Mouse (Mus musculus): ENCODE measurements around the gene Lenep.
"Not testable (repeated sequence)": the region's sequence is repeated elsewhere in the genome, so short reads cannot be mapped to it uniquely, and the experiment has no call there.

The Lenep gene

DNA sequence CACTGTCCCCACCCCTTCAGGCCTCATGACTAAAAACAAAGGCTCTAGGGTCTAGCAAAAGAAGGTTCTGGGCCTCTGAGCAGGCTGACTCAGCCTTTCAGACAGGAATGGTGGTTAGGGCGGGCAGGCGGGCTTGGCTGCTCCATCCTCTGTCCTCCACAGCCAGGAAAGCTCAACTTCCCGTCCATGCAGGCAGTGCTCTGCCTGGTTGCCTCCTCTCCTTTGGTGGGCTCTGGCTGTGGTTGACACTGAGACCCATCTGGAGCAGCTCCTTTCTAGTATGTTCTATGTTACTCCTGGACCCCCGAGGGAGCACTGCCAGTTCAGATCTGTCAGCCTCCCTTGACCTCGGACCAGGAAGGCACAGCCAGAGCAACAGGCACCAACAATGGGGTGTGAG lies at the start of gene Lenep:
TSS of gene Lenep (minus strand) at position 101 of the 400 bp plus-strand sequence.
- no peak for DNase-seq (ENCODE audit: low spot score)

DNA sequence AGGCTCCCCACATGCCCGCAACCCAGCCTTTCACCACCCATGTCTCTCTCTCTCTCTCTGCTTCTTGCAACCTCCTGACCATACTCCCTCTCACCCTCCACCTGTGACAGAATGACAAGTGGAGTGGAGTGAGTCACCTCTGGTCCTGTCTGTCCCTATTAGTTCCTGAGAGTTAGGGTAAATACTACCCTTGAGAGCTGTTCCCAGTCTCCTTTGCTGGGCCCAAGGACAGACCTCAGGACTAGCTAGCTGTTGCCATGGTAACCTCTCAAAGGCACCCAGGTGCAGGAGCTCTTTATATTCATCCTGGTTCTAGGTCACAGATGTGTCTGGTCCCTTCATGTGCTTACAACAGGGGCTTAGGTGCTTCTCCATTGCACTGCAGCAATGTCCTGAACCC lies 49.3 kb upstream of the Lenep start:
- no peak for DNase-seq (ENCODE audit: low spot score)

DNA sequence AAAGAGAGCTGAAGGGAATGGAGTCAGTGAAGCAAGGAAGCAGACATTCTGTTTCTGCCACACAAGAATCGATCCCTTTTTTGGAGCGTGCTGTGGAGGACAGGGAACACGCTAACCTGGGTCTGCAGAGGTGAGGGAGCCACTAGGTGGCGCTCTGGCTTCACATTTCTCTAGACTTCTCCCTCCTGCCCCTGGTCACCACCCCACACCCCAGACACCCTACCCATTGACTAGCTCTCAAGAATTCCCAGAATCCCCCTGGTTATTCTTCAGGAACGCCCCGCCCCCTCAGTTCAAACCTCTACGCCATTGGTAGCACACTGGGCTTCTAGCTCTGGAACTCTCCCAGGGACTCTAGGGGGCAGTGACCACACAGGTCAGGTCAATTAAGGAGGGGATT lies 46.9 kb upstream of the Lenep start:
- peak; percentile 52 for DNase-seq (ENCODE audit: low spot score)

DNA sequence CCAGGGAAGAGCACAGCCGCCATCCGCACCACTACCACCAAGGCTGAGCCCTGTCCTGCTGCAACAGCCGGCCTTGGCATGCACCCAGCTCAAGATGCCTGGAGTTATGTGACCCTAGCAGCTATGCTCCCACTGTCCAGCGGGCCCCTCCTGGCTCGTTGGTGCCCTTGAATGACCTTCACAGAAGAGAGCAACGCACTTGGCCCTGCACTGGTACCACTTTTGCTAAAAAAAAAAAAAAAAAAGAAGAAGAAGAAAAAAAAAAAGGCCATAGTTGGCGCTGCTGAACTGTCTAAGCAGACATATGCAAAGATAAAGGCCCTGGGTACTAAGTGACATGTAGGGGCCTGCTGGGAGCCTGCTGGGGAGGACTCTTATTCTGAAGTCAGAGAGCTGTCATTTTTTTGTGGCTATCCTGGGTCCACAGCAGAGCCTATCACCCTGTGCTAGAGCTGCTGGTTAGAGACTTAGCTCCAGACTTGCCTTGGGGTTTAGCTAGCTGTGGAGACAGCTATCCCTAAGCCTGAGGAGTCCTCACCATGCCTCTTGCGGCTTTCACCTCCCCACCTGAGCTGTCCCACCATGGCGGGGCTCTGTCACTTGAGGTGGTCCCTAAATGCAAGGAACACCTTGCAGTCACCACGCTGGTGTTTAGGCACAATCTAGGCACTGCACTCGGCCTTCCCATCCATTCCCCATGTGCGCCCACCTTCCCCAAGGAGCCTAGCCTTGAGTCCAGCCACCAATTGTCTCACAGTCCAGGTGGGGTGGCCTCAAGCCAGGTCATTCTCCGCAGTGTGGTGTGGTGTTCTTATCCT lies 46.3 kb upstream of the Lenep start:
- DNase-seq (ENCODE audit: low spot score), result no peak

DNA sequence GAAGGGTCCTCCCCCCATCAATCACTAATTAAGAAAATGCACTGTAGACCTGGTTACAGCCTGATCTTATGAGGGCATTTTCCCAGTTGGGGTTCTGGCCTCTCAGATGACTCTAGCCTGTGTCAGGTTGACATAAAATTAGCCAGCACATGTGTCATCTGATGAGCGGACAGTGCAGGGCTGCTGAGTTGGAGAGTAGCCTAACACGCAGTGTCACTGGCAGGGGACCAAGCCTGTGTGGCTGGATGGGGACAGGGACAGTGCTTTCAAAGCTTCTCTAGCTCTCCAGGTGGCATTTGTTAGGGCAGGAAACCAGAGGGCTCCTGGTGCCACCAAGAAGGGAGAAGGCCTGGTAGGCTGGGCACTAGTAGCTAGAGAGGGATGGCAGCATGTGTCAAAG lies 38.1 kb upstream of the Lenep start:
- DNase-seq (ENCODE audit: low spot score), result no peak

DNA sequence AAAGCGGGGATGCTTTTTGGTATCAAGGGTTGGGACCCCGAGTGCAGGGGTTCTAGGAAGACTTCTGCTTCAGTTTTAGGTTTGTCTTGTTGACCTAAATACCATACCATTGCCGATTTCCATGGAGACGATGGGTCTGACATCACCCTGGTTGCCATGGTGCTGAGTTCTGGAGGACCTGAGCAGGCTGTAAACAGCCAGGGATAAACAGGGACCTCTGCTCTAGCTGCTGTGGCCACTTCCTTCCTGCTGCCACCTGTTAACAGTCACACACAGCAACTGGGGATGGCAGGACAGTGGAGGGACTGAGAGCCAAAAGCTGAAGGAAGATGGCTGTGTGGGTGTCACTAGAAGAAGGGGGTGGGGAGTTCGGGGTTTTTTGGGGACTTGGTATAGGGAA lies 34.7 kb upstream of the Lenep start:
- no peak for DNase-seq (ENCODE audit: low spot score)

DNA sequence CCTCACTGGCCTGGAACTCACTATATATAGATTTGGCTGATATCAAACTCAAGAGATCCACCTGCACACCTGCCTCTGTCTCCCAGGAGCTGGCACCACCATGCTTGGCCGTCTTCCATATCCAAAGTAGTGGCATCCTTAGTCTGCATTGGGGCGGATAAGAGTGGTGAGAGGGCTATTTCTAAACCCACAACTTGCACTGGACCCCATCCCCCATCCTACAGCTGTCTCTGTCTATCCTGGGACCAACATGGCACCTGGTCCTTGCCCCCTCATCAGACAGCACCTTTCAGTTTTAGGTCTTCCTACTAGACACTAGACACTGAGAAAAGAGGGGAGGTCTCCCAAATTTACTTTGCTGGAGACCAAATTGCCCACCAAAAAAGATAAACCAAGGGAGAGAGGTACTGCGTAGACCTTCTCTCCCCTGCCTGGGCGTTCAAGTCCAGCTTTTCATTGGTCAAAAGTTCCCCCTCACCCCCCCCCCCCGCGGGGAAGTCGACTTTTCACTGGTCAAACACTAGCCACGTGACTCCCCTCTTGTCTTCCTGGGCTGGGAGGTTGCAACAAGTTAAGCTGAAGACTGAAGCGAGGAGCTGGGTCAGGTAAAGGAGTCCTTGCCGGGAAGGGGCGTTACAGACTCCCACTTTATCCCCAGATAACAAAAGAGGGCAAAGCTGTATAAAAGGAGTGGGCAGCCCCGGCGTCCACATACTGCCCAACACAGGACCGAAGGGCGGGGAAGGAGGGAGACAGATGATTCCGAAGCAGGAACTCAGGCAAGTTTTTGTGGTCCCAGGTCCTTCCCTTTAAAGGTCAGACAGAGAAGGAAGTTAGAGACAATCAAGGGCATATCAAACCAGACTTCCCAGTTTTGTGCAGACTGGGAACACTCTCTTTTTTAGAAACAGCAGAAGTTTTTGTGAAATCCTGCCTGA lies 33.9 kb upstream of the Lenep start, which contains the start of gene Pbxip1:
TSS of gene Pbxip1 (plus strand) at position 531 of the 938 bp plus-strand sequence.
- peak; percentile 88 for DNase-seq (ENCODE audit: low spot score)

DNA sequence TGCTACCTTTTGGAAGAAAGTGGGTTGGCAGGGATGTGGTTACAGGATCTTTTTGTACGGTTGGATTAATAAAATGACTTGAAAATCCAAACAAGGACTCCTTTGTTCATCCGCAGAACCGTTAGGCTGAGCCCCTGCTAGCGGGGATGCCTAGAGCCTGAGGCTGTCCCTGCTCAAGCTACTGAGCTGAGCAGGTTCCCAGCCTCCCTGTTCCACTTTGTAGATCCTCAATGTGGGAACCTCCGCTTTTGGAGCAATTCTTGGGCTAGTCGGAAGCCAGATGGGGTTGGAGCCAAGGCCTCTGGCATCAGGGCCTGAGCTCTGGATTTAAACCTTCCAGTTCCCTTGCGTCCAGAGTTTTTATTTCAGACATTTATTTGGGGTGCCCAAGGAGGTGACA lies 32.4 kb upstream of the Lenep start:
- DNase-seq (ENCODE audit: low spot score), result no peak

DNA sequence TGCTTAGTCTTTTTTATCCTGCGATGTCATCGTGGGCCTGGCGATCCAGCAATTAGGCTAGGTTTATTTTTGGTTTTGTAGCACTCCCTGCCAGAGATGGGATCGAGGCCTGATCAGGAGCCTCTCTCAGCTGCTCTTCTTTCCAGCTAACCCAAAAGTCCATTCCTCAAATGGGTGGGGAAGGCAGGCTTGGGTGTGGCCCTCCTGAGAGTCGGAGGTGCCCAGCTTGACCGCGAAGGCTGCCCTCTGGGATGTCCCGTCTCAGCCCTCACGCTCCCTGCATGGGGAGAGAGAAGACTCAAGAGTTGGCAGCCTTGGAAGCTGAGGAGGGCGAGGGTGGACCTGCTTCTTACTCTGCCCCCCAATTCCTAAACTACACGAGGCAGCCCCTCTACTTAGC lies 31.9 kb upstream of the Lenep start:
- DNase-seq (ENCODE audit: low spot score), result no peak

DNA sequence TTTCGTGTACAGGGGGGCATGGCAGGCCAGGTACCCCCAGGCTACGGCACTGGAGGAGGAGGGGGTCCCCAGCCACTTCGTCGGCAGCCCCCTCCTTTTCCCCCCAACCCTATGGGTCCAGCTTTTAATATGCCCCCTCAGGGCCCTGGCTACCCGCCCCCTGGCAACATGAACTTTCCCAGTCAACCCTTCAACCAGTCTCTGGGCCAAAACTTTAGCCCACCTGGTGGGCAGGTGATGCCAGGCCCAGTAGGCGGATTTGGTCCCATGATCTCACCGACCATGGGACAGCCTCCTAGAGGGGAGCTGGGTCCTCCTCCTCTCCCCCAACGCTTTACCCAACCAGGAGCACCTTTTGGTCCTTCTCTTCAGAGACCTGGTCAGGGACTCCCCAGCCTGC lies 30.0 kb upstream of the Lenep start:
- DNase-seq (ENCODE audit: low spot score), result no peak

DNA sequence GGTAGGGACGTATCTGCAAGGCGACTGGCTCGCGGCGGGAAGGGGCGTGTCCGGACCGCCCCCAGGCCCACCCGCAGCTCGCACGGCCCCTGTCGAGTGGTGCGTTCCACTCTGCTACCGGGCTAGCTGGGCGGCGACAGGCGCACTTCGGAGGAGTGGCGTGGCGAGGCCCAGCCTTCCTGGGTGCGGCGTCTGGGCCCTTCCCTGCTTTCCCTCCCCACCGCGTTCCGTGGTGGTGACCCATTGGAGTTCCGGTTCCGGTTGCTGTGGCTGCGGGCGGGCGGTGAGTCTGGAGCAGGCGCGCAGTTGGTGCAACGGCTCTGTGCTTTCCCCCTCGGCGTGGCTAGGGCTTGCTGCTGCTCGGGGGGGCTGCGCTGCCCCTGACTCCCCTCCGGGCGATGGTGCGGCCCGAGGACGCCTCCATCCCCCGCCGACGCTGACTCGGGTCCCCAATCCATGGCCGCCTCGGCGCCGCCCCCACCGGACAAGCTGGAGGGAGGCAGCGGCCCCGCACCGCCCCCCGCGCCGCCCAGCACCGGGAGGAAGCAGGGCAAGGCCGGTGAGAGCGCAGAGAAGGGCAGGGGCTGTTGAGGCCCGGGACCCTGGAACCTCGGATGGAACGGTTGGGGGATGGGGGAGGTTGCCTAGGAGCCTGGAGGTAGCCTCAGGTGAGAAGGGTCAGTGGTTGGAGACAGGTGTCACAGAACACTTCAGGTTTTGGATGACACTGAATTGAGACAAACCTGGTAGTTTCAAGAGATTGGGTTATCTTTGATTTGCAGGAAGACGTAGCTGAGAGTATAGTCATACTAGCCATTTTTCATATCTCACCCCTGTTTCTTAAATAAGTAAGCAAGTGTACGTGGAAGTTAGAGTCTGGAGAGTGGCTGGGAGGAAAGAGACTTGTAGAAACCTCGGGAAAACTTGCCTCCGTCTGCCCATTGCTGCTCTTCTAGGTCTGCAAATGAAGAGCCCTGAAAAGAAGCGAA lies 27.9 kb upstream of the Lenep start, which contains the start of gene Pygo2:
TSS of gene Pygo2 (plus strand) at position 44 of the 989 bp plus-strand sequence.
- DNase-seq (ENCODE audit: low spot score), result peak; percentile 97

DNA sequence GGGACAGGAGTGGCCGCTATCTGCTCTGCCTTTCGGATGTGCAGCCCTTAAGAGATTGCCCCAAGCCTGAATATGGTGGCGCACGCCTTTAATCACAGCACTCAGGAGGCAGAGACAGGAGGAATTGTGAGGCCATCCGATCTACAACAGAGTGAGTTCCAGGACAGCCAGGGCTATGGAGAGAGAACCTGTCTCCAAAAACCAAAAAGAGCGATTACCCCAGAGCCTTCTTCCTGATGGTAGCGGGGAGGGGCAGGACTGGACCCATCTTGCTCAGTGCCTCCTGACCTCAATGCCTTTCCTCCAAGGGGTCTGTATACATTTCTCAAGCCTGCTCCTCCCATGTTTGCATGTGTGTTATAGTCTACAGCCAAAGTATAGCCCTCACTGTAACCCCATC lies 26.4 kb upstream of the Lenep start:
- not testable (repeated sequence) for DNase-seq (ENCODE audit: low spot score)

DNA sequence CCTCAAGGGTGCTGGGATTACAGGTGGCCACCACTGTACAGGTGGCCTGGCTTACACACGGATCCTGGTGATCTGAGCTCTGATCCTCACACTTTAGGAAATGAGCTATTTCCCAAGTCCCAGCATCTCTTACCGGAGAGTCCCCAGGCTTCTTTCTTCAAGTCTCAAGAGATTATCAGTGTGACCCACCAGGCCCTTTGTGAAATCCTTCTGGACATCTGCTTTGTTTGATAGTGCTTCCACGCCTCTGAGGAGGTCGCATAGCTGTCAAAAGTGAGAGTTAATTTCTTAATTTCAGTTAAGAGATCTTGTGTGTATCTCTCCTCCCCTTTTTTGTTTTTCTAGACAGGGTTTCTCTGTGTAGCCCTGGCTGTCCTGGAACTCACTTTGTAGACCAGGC lies 23.3 kb upstream of the Lenep start:
- no peak for DNase-seq (ENCODE audit: low spot score)

DNA sequence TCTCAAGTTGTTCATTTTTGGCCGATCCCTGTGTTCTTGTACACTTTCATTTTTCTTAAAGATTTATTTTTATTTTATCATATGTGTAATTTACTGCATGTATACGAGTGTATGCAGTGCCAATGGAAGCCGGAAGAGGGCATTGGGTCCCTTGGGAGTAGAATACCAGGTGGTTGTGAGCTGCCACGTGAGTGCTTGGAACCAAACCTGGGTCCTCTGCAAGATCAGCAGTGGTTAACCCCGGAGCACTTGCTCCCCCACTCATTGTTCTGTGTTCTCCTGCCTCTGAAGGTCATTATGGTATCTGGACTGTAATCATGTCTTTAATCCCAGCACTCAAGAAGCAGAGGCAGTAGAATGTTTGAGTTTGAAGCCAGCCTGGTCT lies 22.5 kb upstream of the Lenep start:
- DNase-seq (ENCODE audit: low spot score), result no peak

DNA sequence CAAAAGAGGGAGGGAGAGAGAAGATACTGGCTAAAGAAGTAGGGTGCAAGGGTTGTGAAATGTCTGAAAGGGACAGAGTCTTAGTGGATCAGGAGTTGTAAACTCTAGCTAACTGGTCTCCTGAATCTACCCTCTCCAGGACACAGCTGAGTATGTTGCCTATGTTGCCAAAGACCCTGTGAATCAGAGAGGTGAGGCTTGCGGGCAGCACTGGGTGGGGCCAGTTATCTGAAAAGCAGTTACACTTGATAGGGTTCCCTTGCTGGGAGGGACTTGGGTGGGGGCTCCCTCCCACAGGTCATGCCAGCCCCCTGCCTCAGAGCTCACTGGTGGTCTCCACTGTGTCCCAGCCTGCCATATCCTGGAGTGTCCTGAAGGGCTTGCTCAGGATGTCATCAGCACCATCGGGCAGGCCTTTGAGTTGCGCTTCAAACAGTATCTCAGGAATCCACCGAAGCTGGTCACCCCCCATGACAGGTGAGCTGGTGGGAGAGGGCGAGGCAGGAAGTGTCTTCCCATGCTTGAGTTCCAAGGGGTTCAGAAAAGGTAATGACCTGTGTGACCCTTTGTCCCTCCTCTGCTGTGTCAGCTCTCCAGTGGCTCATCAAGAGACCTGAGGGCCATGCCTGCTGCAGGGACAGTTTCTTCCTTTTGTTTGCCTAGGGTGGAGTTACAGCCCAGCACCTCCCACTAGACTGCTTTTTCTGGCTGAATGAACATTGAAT lies 22.0 kb upstream of the Lenep start:
- DNase-seq (ENCODE audit: low spot score), result peak; percentile 84

DNA sequence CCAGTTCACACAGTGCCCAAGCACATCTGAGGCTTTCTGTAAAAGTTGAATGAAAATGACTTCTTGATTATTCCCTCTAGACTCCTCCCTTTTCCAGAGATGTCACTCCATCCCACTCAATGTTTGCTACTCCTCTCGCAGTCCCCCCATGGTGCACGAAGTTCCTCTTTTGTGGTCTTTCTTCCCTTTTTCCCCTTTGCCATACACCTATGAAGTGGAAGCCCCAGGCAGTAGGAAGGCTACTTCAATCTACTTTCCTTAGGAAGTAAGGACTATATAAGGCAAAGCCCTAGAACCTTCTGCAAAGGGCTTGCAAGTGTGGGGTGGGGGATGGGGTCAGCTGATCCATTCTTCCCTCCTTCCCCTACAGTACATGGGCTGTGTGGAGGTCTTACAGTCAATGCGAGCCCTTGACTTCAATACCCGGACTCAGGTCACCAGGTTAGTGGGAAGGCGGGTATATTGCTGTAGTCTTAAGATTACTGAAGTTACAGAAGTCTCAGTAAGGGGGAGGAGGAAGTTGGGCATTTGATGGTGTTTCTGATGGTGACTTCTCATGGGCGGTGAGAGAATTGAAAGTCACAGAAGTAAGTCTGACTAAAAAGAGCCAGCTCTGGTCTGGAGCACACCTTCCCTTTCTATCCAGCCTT lies 20.1 kb upstream of the Lenep start:
- no peak for DNase-seq (ENCODE audit: low spot score)

DNA sequence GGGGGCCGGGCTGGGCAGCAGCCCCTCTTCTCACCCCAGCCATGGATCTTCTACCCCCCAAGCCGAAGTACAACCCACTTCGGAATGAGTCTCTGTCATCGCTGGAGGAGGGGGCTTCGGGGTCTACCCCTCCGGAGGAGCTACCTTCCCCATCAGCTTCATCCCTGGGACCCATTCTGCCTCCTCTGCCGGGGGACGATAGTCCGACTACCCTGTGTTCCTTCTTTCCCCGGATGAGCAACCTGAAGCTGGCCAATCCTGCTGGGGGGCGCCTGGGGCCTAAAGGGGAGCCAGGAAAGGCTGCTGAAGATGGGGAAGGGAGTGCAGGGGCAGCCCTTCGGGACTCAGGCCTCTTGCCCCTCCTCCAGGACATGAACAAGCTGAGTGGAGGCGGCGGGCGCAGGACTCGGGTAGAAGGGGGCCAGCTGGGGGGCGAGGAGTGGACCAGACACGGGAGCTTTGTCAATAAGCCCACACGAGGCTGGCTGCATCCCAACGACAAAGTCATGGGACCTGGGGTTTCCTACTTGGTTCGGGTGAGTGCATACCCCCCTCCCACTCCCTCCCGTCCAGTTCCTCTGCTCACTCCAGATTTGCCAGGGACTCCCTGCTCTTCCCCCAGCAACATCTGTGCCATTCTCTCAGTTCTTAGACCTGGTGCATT lies 19.3 kb upstream of the Lenep start:
- peak; percentile 22 for DNase-seq (ENCODE audit: low spot score)

DNA sequence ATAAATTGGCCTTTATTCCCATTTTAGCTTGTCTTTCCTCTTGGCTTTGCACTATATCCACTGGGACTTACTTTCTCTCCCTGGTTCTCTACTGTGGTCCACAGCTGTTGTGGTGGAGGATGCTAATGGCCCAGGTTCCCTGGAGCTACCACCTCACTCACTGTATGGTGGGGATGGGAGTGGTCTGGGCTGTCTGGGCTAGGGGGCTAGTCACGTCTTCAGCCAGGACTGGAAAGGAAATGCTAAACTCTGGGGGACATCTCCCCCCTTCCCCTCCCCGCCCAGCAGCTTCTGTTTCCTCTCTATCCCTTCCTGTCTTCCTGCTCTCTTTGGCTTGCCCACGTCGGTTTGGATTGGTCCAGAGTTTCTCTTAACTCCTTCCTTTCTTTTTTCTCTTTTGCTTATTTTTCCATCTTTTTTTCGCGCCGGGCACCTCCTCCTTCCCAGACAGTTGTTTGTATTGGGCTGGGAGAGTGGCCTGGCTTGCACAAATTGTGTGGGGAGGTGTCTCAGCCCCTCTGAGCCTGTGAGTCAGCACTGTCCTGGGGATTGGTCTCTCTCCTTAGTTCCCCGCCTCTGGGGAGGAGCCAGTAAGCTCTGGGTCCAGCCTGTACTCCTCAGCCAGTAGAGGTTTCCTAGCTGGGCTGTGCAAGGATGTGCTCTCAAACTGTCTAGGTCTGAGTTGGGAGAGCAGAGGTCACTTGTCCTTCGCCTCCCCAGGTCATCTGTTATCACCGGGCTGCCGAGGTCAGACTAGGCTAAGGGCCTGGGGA lies 18.6 kb upstream of the Lenep start:
- DNase-seq (ENCODE audit: low spot score), result peak; percentile 95

DNA sequence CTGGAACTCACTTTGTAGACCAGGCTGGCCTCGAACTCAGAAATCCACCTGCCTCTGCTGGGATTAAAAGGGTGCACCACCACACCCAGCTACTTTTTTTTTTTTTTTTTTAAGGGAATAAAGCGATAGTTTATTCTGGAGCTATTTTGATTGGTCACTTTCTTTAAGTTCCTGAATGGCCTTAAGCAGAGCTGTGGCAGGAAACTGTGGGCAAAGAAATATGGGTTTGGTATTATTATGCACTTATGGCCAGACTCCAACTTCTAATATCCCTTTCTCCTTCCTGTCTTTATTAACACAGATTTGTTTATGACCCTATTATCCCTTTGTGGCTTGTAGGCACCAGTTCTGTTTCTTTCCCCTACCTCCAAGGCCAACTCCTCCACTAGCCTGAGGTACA lies 17.8 kb upstream of the Lenep start:
- no peak for DNase-seq (ENCODE audit: low spot score)
